Mouse (Mus musculus) erythroblast, embryonic 14.5 days (primary cell): ENCODE data around the gene Col23a1. TPM values are rescaled to one million over a fixed set of nuclear protein-coding genes. Genes with fewer than 3 reads are reported as not detected.

Source experiments
- H3K27me3 ChIP-seq: 2 replicates; pipeline ENCODE4 v1.6.1; 2012; ENCODE audit warnings: inconsistent platforms; ENCODE audit not compliant: control insufficient read depth
- H3K36me3 ChIP-seq: 2 replicates; pipeline ENCODE4 v1.6.1; 2012; ENCODE audit warnings: mild to moderate bottlenecking, inconsistent platforms; ENCODE audit not compliant: control insufficient read depth
- H3K4me1 ChIP-seq: 2 replicates; pipeline ENCODE4 v1.6.1; 2012; ENCODE audit warnings: inconsistent platforms; ENCODE audit not compliant: control insufficient read depth
- H3K4me3 ChIP-seq: replicated peaks from 2 replicates; pipeline ENCODE3; 2012; ENCODE audit warnings: moderate library complexity, mild to moderate bottlenecking, inconsistent platforms
- H3K9me3 ChIP-seq: 2 replicates; pipeline ENCODE4 v1.6.1; 2012; ENCODE audit warnings: low read length, inconsistent platforms, mixed read lengths; ENCODE audit not compliant: control insufficient read depth
- GATA1 ChIP-seq: IDR thresholded peaks from 2 replicates; pipeline ENCODE4 v1.6.1; 2012; ENCODE audit warnings: low read length, inconsistent platforms, mixed read lengths
- TAL1 ChIP-seq: IDR thresholded peaks from 3 replicates; pipeline ENCODE4 v1.6.1; 2012; ENCODE audit warnings: low read length, inconsistent platforms, mixed read lengths
- polyA plus RNA-seq: library from polyadenylated mRNA; stranded (reverse); fragments of >175 nt; gene quantifications from 2 replicates; pipeline ENCODE4 v1.2.3, GENCODE M21; 2012

Gene Col23a1
- polyA plus RNA-seq, 1 experiment: not detected

DNA sequence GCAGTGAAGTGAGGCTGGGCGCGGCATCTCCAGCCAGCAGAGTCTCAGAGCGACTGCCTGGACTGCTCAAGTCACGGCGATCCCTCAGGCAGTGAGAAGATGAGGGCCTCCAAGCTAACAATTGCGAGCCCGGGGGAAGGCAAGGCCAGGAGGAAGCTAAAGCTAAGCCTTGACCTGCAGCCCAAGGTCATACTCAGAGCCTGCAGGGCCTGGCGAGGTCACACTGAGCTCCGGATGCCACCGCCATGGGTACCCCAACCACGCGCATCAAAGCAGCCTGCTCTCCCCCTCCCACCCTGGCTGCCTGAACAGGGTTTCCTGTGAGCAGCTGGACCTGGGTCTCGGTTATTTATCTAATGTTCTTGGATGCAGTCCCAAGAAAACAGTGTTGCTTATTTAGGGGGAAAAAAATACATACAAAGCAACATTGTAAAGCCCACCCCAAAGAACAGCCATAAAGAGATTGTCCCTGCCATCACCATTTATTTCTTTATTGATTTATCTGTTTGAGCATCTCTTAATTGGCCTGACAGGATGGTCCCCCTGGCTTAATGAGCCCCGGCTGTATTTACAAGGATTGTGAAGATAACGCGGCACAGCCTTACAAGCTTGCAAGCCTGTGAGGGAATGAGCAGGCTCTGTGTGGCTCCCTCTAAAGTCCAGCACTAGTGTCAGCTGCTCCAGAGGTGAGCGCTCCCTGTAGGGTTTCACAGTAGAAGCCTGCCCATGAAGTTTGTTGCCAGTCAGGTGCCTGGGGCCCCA lies 180.8 kb downstream of the Col23a1 start:
- no peaks in the 10 kb centered on the region for H3K36me3 ChIP-seq
- H3K4me1 ChIP-seq: no peaks in the 10 kb centered on the region
- TF ChIP-seq GATA1 (no peak), TAL1 (no peak)
- H3K4me3 ChIP-seq: no peak overlapping the region
- H3K9me3 ChIP-seq: no peaks in the 10 kb centered on the region
- H3K27me3 ChIP-seq: no peaks in the 10 kb centered on the region; the same call in 1 of the 2 replicates

DNA sequence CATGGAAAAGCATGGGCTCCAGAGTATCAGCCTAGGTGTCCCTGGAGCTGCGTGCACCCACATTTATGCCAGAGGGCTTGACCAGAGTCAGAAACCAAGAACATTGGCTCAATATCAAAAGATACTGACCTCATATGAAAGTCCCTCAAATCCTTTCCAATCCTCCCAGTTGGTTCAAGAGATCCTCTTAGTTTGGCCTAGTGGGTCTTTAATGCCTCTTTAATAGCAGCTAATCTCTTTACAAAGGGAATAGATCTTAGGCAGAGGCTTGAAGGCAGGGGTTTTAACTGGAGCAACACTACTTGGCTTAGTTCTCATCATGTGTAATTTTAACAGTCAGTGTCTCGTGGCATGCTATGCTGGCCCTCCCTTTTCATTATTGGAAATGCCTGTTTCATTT lies 184.0 kb downstream of the Col23a1 start:
- no peak for TF ChIP-seq GATA1
- no peak for TF ChIP-seq TAL1
- H3K27me3 ChIP-seq: no peaks in the 10 kb centered on the region; the same call in 1 of the 2 replicates
- no peaks in the 10 kb centered on the region for H3K4me1 ChIP-seq
- H3K4me3 ChIP-seq: no peak overlapping the region
- no peaks in the 10 kb centered on the region for H3K9me3 ChIP-seq
- no peaks in the 10 kb centered on the region for H3K36me3 ChIP-seq

DNA sequence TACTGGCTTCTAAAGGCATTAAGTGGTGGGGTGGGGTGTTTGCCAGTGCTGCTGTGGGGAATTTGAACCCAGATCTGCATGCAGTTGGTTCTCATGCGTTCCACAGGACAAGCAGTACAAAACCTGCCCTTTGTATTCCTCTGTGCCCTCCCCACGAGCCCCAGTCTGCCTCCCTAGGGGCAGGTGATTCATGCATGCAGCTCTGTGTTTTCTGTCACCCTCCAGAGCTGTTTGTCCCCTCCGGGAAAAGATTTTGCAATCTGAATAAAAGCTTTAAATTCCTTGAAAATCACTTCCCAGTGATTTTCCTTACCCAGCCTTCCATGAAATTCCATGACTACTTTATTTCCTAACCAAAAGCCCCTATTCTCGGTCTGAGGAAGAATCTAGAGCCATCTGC lies 186.8 kb downstream of the Col23a1 start:
- Histone ChIP-seq H3K36me3 (no peaks in the 10 kb centered on the region), H3K4me3 (no peak overlapping the region), H3K9me3 (no peaks in the 10 kb centered on the region)

DNA sequence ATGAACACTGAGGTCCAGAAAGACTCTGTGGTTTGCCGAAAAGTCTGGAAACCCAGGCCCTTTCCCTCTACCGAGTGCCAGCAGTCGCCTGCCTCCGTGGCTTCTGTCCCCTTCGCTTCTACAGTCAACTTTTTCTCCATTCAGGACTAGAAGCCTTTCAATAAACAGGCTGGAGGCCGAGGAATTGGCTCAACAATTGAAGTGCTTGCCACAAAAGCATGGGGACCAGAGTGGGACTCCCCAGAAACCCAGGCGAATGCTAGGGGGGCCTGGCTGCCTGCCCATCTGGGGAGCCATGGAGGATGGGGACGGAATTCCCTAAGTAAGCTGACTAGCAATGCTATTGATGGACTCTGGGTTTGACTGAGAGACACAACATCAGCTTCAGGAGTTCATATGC lies 187.9 kb downstream of the Col23a1 start:
- no peaks in the 10 kb centered on the region for H3K9me3 ChIP-seq
- no peak for TF ChIP-seq GATA1
- no peak for TF ChIP-seq TAL1
- no peaks in the 10 kb centered on the region for H3K27me3 ChIP-seq
- H3K36me3 ChIP-seq: no peaks in the 10 kb centered on the region
- H3K4me3 ChIP-seq: no peak overlapping the region
- H3K4me1 ChIP-seq: no peaks in the 10 kb centered on the region

More for the DNA sequence above, 186.8 kb downstream of the Col23a1 start:
- TF ChIP-seq GATA1 (no peak), TAL1 (no peak)
- Histone ChIP-seq H3K27me3 (no peaks in the 10 kb centered on the region), H3K4me1 (no peaks in the 10 kb centered on the region)

DNA sequence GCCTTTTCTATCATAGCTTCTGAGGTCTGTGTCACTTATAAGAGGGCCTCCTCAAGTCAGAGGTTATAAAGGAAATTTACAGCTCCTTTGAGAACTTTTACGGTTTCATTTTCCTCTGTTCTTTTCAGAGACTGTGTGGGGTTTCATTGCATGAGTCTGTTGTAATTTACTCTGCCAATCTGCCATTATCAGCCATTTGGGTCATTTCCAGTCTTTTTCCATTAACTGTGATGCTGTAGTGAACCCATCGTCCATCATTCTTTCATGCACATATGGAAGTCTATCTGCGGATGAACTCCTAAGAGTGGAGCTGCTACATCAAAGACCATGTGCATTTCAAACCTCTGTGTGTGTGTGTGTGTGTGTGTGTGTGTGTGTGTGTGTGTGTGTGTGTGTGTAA lies 192.5 kb downstream of the Col23a1 start:
- Histone ChIP-seq H3K36me3 (no peaks in the 10 kb centered on the region), H3K9me3 (no peaks in the 10 kb centered on the region)

DNA sequence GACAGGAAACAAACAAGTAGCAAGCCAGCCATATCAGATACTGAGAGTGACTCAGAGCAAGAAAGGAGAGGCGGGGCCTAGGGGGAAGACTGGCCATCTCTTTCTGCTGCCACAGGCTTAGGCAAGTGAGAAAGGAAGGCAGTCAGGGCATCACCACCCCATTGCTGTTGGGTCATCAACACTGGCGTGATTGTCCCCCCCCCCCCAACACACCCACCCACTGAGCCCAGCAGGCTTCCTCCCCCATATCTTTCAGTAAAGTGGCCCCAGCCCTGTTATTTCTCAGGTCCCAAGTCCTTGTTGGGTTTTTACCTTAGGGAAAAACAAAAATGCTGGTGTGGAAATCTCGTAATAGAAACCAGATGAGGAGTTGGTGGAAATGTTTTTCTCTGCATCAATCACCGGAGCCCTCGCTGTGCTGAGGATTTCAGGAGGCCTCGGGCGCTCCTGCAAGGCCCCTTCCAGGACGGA lies 195.4 kb downstream of the Col23a1 start:
- Histone ChIP-seq H3K36me3 (no peaks in the 10 kb centered on the region), H3K4me3 (no peak overlapping the region), H3K27me3 (no peaks in the 10 kb centered on the region), H3K9me3 (0 out of 2 replicates have a peak, but pooled peaks cover 2% of the 10 kb centered on the region), H3K4me1 (no peaks in the 10 kb centered on the region)
- TF ChIP-seq GATA1 (no peak), TAL1 (no peak)

More for the DNA sequence above, 192.5 kb downstream of the Col23a1 start:
- Histone ChIP-seq H3K4me3 (no peak overlapping the region), H3K4me1 (no peaks in the 10 kb centered on the region), H3K27me3 (no peaks in the 10 kb centered on the region)
- TF ChIP-seq GATA1: no peak
- TF ChIP-seq TAL1: no peak

DNA sequence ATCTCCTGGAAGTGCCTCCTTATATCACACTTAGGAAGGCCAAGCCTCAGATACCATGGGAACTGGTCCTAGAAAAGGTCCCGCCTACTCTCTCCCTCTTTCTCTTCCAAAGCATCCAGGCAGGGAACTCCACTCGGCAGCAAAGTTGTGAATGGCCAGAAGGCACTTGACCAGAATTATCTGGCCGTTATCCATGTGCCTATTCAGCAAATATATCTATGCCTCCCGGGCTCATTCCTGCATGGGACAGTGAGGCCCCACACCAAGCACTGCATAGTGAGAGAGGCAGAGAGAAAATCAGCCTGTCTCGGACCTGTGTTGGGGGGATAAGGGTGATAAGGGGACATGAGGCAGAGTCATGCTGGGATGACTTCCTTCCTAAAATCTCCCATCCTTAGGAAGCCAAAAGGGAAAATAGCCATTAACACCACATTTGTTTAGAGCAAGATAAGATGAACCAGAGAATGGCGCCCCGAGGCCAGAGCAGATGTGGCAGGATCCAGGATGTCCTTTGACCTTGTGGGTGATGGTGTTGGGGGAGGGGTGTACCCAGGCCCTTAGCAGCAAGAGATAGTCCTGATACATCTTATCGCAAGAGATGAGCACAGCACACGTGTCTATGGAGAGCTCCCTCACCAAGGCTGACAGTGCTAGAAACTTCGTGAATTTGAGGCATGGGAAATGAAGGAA lies 196.2 kb downstream of the Col23a1 start:
- H3K27me3 ChIP-seq: no peaks in the 10 kb centered on the region
- no peak for TF ChIP-seq TAL1
- TF ChIP-seq GATA1: no peak
- H3K4me3 ChIP-seq: no peak overlapping the region
- H3K9me3 ChIP-seq: peaks cover 2% of the 10 kb centered on the region; the same call in 1 of the 2 replicates
- no peaks in the 10 kb centered on the region for H3K36me3 ChIP-seq
- H3K4me1 ChIP-seq: no peaks in the 10 kb centered on the region

DNA sequence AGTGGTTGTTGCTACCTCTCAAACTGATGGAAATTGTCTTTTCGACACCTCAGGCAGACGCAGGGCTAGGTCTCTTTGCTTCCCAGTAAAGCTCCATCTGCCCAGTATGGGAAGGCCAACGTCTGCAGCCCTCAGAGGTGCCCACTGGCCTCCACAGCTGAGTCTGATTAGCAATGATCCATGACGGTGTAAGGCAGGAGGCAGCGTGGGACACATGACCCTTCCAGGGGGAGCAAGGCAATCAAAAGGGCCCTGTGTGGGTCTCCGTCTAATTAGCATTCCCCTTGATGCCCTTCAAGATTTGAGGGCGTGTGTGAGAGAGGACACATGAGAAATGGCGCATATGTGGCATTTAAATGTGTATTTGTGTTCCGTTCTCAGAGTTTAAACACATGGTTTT lies 199.1 kb downstream of the Col23a1 start:
- H3K27me3 ChIP-seq: no peaks in the 10 kb centered on the region
- H3K36me3 ChIP-seq: no peaks in the 10 kb centered on the region
- peaks cover 2% of the 10 kb centered on the region; the same call in 1 of the 2 replicates for H3K9me3 ChIP-seq
- no peak overlapping the region for H3K4me3 ChIP-seq
- no peak for TF ChIP-seq TAL1
- no peak for TF ChIP-seq GATA1
- H3K4me1 ChIP-seq: peaks cover 6% of the 10 kb centered on the region

DNA sequence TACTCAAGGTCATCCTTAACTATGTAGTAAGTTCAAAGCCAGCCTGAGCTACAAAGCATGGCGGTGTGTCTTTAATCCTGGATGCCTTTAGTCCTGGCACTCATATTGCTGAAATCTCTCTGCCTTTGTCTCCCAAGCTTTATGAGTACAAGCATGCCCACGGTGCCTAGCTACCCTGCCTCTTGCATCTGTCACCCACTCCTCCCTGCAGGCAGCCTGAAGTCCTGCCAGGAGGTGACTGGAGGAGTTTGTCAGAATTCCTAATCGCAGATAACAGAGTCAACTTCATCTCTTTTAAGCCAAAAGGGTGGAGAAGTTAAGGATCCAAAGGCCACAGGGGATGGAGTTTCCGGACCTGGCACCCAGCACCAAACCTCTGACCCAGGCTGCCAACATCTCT lies 203.7 kb downstream of the Col23a1 start:
- Histone ChIP-seq H3K36me3 (no peaks in the 10 kb centered on the region), H3K4me3 (no peak overlapping the region), H3K27me3 (no peaks in the 10 kb centered on the region), H3K9me3 (peaks cover 2% of the 10 kb centered on the region; the same call in 1 of the 2 replicates), H3K4me1 (peaks cover 10% of the 10 kb centered on the region)
- TF ChIP-seq TAL1: no peak
- TF ChIP-seq GATA1: no peak
